Mouse (Mus musculus) ES-E14 (cell line): Measurements from ENCODE around the gene Cic.

Source experiments
- CHD2 ChIP-seq: IDR thresholded peaks from 2 replicates; pipeline ENCODE4 v1.6.1; 2014; ENCODE audit warnings: mild to moderate bottlenecking, low read depth, low read length, inconsistent platforms
- MAFK ChIP-seq: IDR thresholded peaks from 2 replicates; pipeline ENCODE4 v1.6.1; 2014; ENCODE audit warnings: mild to moderate bottlenecking, low read depth, low read length, inconsistent platforms; ENCODE audit not compliant: insufficient read depth
- ZNF384 ChIP-seq: IDR thresholded peaks from 2 replicates; pipeline ENCODE4 v1.6.1; 2012; ENCODE audit warnings: low read depth, low read length, inconsistent platforms

DNA sequence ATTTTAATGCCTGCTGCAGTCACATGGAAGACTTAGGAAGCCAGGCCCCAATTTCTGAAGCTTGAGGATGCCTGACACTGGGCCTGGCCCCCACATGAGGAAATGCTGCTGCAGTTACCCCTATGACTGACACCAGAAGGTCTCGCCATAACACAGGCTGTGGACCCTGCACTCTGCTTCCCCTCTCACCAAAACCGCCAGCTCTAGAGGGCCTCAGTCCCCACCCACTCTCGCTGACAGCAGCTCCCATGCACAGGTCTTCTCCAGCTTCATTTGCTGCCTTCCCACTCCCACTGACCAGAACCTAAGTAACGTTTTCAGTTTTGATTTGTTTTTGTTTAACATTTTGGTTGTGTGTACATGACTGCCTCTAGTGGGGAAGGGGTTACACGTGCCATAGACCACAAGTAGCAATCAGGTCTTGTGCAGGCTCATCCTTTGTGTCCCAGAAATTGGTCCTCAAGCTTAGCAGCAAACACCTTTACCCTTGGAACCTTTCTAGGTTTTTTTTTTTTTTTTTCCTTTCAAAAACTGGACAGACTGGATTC, 35.3 kb upstream of the Cic start:
- no peak for TF ChIP-seq MAFK
- no peak for TF ChIP-seq ZNF384
- no peak for TF ChIP-seq CHD2
